Mouse (Mus musculus): ENCODE measurements around the gene Crybg2.

- TF ChIP-seq CTCF (IDR thresholded peaks at IDR 0.05; ENCODE audit: borderline replicate concordance, insufficient read depth, low read length) = peak; percentile 49; the same call in 1 of the 2 replicates
- TF ChIP-seq POLR2A (IDR thresholded peaks at IDR 0.05; ENCODE audit: low read depth, low read length) = no peak
Observed at GRCm38 (mm10) chr4:134092382-134093288, 32.0 kb downstream of the Crybg2 start.
